Comparison of ENCODE assay signal across 8 mouse cellular contexts in genomic region chr9:114562919-114563751, GRCm38 (mm10). TPM values are rescaled to one million over a fixed set of nuclear protein-coding genes. Genes with fewer than 3 reads are reported as not detected.
DNase-seq lines count a peak whose midpoint lies in the region; ATAC-seq lines count a peak whose summit lies in the region.

No protein-coding gene starts in this region.

- peak overlapping the region; percentile 91 for H3K4me2 ChIP-seq in hindbrain, embryonic 11.5 days (replicated peaks; ENCODE audit: low read depth, low read length)
- peak overlapping the region; percentile 59 for H3K4me2 ChIP-seq in liver, embryonic 15.5 days
- H3K4me2 ChIP-seq in stomach, embryonic 16.5 days (ENCODE audit: low read depth, low read length): peak overlapping the region; percentile 67

- intact Hi-C loops in left cerebral cortex, postnatal 36 days (cut with DNase I): no loop called here

- H3K4me1 ChIP-seq in hindbrain, embryonic 11.5 days (replicated peaks; ENCODE audit: control insufficient read depth, insufficient read depth, low read length): peaks cover 2% of the 10 kb centered on the region; the same call in 1 of the 2 replicates
- peaks cover 4% of the 10 kb centered on the region; the same call in 1 of the 2 replicates for H3K4me1 ChIP-seq in liver, embryonic 15.5 days (replicated peaks)
- H3K4me1 ChIP-seq in stomach, embryonic 16.5 days (ENCODE audit: control insufficient read depth, insufficient read depth, low read length): peaks cover 14% of the 10 kb centered on the region

- WGBS in hindbrain, embryonic 11.5 days: under 1% methylated on average over 85 of the region's 122 CpGs
- WGBS in liver, embryonic 15.5 days (ENCODE audit: insufficient replicate concordance): under 1% methylated on average over 109 of the region's 122 CpGs
- WGBS in stomach, embryonic 16.5 days: under 1% methylated on average over 122 of the region's 122 CpGs

- peak; percentile 31 to 36 for DNase-seq in left cerebral cortex, postnatal 36 days (ENCODE audit: low spot score in 2 of 2)
- DNase-seq in left cerebral cortex, adult 11 months (ENCODE audit: low spot score): no peak
- peak; percentile 58 for DNase-seq in embryo, embryonic 10 days (ENCODE audit: low spot score)
- DNase-seq in hindbrain, embryonic 11.5 days (ENCODE audit: low spot score): peak; percentile 75
- DNase-seq in adrenal gland, adult (ENCODE audit: inconsistent age in 2 of 2, low spot score in 1 of 2): no peak
- no peak for DNase-seq in B cell, adult 2 months

- peak overlapping the region; percentile 79 for H3K4me3 ChIP-seq in hindbrain, embryonic 11.5 days (ENCODE audit: low read depth, low read length)
- peak overlapping the region; percentile 55 for H3K4me3 ChIP-seq in liver, embryonic 15.5 days (replicated peaks)
- peak overlapping the region; percentile 54 for H3K4me3 ChIP-seq in stomach, embryonic 16.5 days (replicated peaks; ENCODE audit: low read length)

- H3K9ac ChIP-seq in hindbrain, embryonic 11.5 days (ENCODE audit: low read depth, low read length): peak overlapping the region; percentile 91
- H3K9ac ChIP-seq in liver, embryonic 15.5 days: peak overlapping the region; percentile 39; the same call in 1 of the 2 replicates
- H3K9ac ChIP-seq in stomach, embryonic 16.5 days (ENCODE audit: low read length): peak overlapping the region; percentile 80

- ATAC-seq in hindbrain, embryonic 11.5 days (ENCODE audit: low FRiP score): no peak; the same call in 1 of the 2 replicates
- no peak for ATAC-seq in liver, embryonic 15.5 days (ENCODE audit: insufficient read depth)
- ATAC-seq in stomach, embryonic 16.5 days (ENCODE audit: insufficient read depth, low FRiP score): no peak; the same call in 1 of the 2 replicates

- no peaks in the 10 kb centered on the region for H3K27me3 ChIP-seq in hindbrain, embryonic 11.5 days (ENCODE audit: control insufficient read depth, insufficient read depth, low read length)
- peaks cover 81% of the 10 kb centered on the region for H3K27me3 ChIP-seq in liver, embryonic 15.5 days
- H3K27me3 ChIP-seq in stomach, embryonic 16.5 days (ENCODE audit: control insufficient read depth, insufficient read depth, low read length): peaks cover 42% of the 10 kb centered on the region

- no peaks in the 10 kb centered on the region for H3K36me3 ChIP-seq in hindbrain, embryonic 11.5 days (ENCODE audit: control insufficient read depth, insufficient read depth, low read length)
- H3K36me3 ChIP-seq in liver, embryonic 15.5 days (replicated peaks): no peaks in the 10 kb centered on the region
- no peaks in the 10 kb centered on the region for H3K36me3 ChIP-seq in stomach, embryonic 16.5 days (ENCODE audit: control insufficient read depth, insufficient read depth, low read length)

- H3K9me3 ChIP-seq in hindbrain, embryonic 11.5 days (ENCODE audit: control insufficient read depth, low read length): no peaks in the 10 kb centered on the region
- H3K9me3 ChIP-seq in liver, embryonic 15.5 days (replicated peaks): no peaks in the 10 kb centered on the region
- H3K9me3 ChIP-seq in stomach, embryonic 16.5 days (replicated peaks; ENCODE audit: control insufficient read depth, low read length): no peaks in the 10 kb centered on the region

- peak overlapping the region; percentile 97 for H3K27ac ChIP-seq in hindbrain, embryonic 11.5 days (ENCODE audit: low read depth, low read length)
- peak overlapping the region; percentile 71 for H3K27ac ChIP-seq in liver, embryonic 15.5 days (replicated peaks)
- H3K27ac ChIP-seq in stomach, embryonic 16.5 days (ENCODE audit: low read length): peak overlapping the region; percentile 73

RNA-seq across cellular contexts. Expression of gene Trim71, which starts 1.0 kb away (rescaled TPM):
- total RNA-seq in left cerebral cortex, postnatal 36 days (2021): under 1 TPM; 0.77 to 0.94 TPM
- 1.9 and 2.7 TPM in 2 replicates for polyA plus RNA-seq in hindbrain, embryonic 11.5 days (2014; fragmentation: Nextera tagmentation; extraction: Ambion mirVana)
- 0.86 TPM in 2 replicates for polyA plus RNA-seq in liver, embryonic 15.5 days (2015; fragmentation: Nextera tagmentation; extraction: Ambion mirVana)
- 0.96 and 0.98 TPM in 2 replicates for polyA plus RNA-seq in stomach, embryonic 16.5 days (2015; fragmentation: Nextera tagmentation; extraction: Ambion mirVana)

RNA-seq across cellular contexts. Expression of gene C130032M10Rik, which starts 47.6 kb away (rescaled TPM):
- not detected for total RNA-seq in left cerebral cortex, postnatal 36 days (2021)
- not detected in 2 replicates for polyA plus RNA-seq in hindbrain, embryonic 11.5 days (2014; fragmentation: Nextera tagmentation; extraction: Ambion mirVana)
- not detected in 2 replicates for polyA plus RNA-seq in liver, embryonic 15.5 days (2015; fragmentation: Nextera tagmentation; extraction: Ambion mirVana)
- polyA plus RNA-seq in stomach, embryonic 16.5 days (2015; fragmentation: Nextera tagmentation; extraction: Ambion mirVana): 0.19 TPM in 1 of 2 replicates, not detected in the other

RNA-seq across cellular contexts. Expression of gene Ccr4, which starts 58.4 kb away (rescaled TPM):
- not detected for total RNA-seq in left cerebral cortex, postnatal 36 days (2021)
- not detected in 2 replicates for polyA plus RNA-seq in hindbrain, embryonic 11.5 days (2014; fragmentation: Nextera tagmentation; extraction: Ambion mirVana)
- polyA plus RNA-seq in liver, embryonic 15.5 days (2015; fragmentation: Nextera tagmentation; extraction: Ambion mirVana): not detected in 2 replicates
- polyA plus RNA-seq in stomach, embryonic 16.5 days (2015; fragmentation: Nextera tagmentation; extraction: Ambion mirVana): 0.04 TPM in 1 of 2 replicates, not detected in the other

Comparison
In these comparisons a context has a peak if more than half of its experiments do, and no peak if none do; other contexts are left out.
1. DNase-seq: peak in left cerebral cortex, postnatal 36 days (2 of 2), embryo, embryonic 10 days (single experiment) and hindbrain, embryonic 11.5 days (single experiment); none in left cerebral cortex, adult 11 months (single experiment), adrenal gland, adult (0 of 2) and B cell, adult 2 months (0 of 2).
2. H3K9ac ChIP-seq: peak in every context shown above with its lines; median percentile 91 in hindbrain, embryonic 11.5 days; 80 in stomach, embryonic 16.5 days; 39 in liver, embryonic 15.5 days.
3. Peak in every context shown above with its lines, with median percentiles within 50 percentile points of each other: H3K27ac ChIP-seq, H3K4me2 ChIP-seq and H3K4me3 ChIP-seq.